Mouse (Mus musculus) midbrain, postnatal 0 days (tissue): ENCODE measurements around the gene Olfr90. TPM values are rescaled to one million over a fixed set of nuclear protein-coding genes. Genes with fewer than 3 reads are reported as not detected.

Experiments
- ATAC-seq: fragments of 200-750 bp; cut with Nextera tagmentation; 2 replicates; pipeline ENCODE4 v1.8.0; 2017; ENCODE audit warnings: moderate number of reproducible peaks, mild to moderate bottlenecking, moderate TSS enrichment, moderate library complexity; ENCODE audit not compliant: low FRiP score
- DNase-seq: peaks from one replicate; pipeline ENCODE4 v3.0.0-alpha.2; 2015; ENCODE audit warnings: low spot score
- H3K27ac ChIP-seq: fragments of 300-500 bp; sonication (generic); 2 replicates; pipeline ENCODE4 v1.5.1; 2014; ENCODE audit warnings: low read depth, mild to moderate bottlenecking, low read length, mixed read lengths
- H3K27me3 ChIP-seq: fragments of 300-500 bp; sonication (generic); 2 replicates; pipeline ENCODE4 v1.6.1; 2014; ENCODE audit warnings: low read length, control low read depth, mixed read lengths; ENCODE audit not compliant: insufficient read depth
- H3K36me3 ChIP-seq: fragments of 300-500 bp; sonication (generic); 2 replicates; pipeline ENCODE4 v1.6.1; 2014; ENCODE audit warnings: low read length, control low read depth, mixed read lengths; ENCODE audit not compliant: insufficient read depth
- H3K4me1 ChIP-seq: fragments of 300-500 bp; sonication (generic); 2 replicates; pipeline ENCODE4 v1.6.1; 2014; ENCODE audit warnings: mild to moderate bottlenecking, control low read depth, antibody characterized with exemption, low read length, mixed read lengths; ENCODE audit not compliant: insufficient read depth
- H3K4me2 ChIP-seq: fragments of 300-500 bp; sonication (generic); 2 replicates; pipeline ENCODE4 v1.6.1; 2014; ENCODE audit warnings: low read depth, mild to moderate bottlenecking, low read length, mixed read lengths; ENCODE audit not compliant: poor library complexity, severe bottlenecking
- H3K4me3 ChIP-seq: fragments of 300-500 bp; sonication (generic); 2 replicates; pipeline ENCODE4 v1.5.1; 2014; ENCODE audit warnings: low read depth, mild to moderate bottlenecking, low read length, moderate library complexity
- H3K9ac ChIP-seq: fragments of 300-500 bp; sonication (generic); replicated peaks from 2 replicates; pipeline ENCODE4 v1.6.1; 2014; ENCODE audit warnings: mild to moderate bottlenecking, low read length, moderate library complexity, mixed read lengths; ENCODE audit not compliant: poor library complexity, severe bottlenecking
- H3K9me3 ChIP-seq: fragments of 300-500 bp; sonication (generic); 2 replicates; pipeline ENCODE4 v1.6.1; 2016; ENCODE audit warnings: low read length, control low read depth
- CTCF ChIP-seq: IDR thresholded peaks from 2 replicates; pipeline ENCODE4 v1.5.1; 2016; ENCODE audit warnings: antibody characterized with exemption, mild to moderate bottlenecking
- WGBS: fragments of 180-500 bp; shearing (Covaris S2); extraction: QIAGEN DNeasy Blood & Tissue Kit; methylation state at CpG from one replicate; pipeline ENCODE4 v1.1.7; 2014; 5-methylcytosine and 5-hydroxymethylcytosine counted together
- polyA plus RNA-seq: library from polyadenylated mRNA; unstranded; fragments of >200 nt; fragmentation: Nextera tagmentation; extraction: Ambion mirVana; gene quantifications from 2 replicates; pipeline ENCODE4 v1.2.1, GENCODE M21; 2015
- total RNA-seq: library from RNA; depleted of rRNA; stranded (reverse); fragments of >200 nt; gene quantifications from 2 replicates; pipeline ENCODE4 v1.2.3, GENCODE M21; 2014

The Olfr90 gene
- total and polyA plus RNA-seq, 2 experiments from 2014 or later: not detected

GRCm38 (mm10) chr17:37078193-37078592 lies 10.1 kb downstream of the Olfr90 start:
- DNase-seq (no peak), ATAC-seq (no peak)
- WGBS: 39% methylated on average over 1 of the region's 1 CpGs
- Histone ChIP-seq H3K4me3 (no peak overlapping the region), H3K27ac (no peak overlapping the region; the same call in 1 of the 2 replicates), H3K27me3 (no peaks in the 10 kb centered on the region), H3K9ac (no peak overlapping the region), H3K36me3 (peaks cover 22% of the 10 kb centered on the region), H3K4me1 (peaks cover 5% of the 10 kb centered on the region; the same call in 1 of the 2 replicates), H3K4me2 (no peak overlapping the region), H3K9me3 (no peaks in the 10 kb centered on the region)
- no peak for TF ChIP-seq CTCF

GRCm38 (mm10) chr17:37075766-37076165 lies 12.5 kb downstream of the Olfr90 start:
- ATAC-seq (no peak), DNase-seq (no peak)
- Histone ChIP-seq H3K4me2 (no peak overlapping the region), H3K27me3 (no peaks in the 10 kb centered on the region), H3K4me3 (no peak overlapping the region), H3K4me1 (peaks cover 5% of the 10 kb centered on the region; the same call in 1 of the 2 replicates), H3K36me3 (peaks cover 39% of the 10 kb centered on the region), H3K27ac (no peak overlapping the region), H3K9ac (no peak overlapping the region), H3K9me3 (no peaks in the 10 kb centered on the region)
- WGBS: 96% methylated on average over 2 of the region's 2 CpGs
- TF ChIP-seq CTCF: no peak

- Histone ChIP-seq H3K9ac (no peak overlapping the region), H3K4me2 (no peak overlapping the region), H3K36me3 (peaks cover 45% of the 10 kb centered on the region), H3K4me1 (peaks cover 5% of the 10 kb centered on the region; the same call in 1 of the 2 replicates), H3K9me3 (no peaks in the 10 kb centered on the region), H3K27ac (no peak overlapping the region), H3K27me3 (no peaks in the 10 kb centered on the region), H3K4me3 (no peak overlapping the region)
- WGBS: 82% methylated on average over 6 of the region's 6 CpGs
- TF ChIP-seq CTCF: no peak
- DNase-seq (no peak), ATAC-seq (no peak)
Observed at GRCm38 (mm10) chr17:37075181-37075580, 13.1 kb downstream of the Olfr90 start.

GRCm38 (mm10) chr17:37072730-37073276 lies 15.5 kb downstream of the Olfr90 start:
- H3K9me3 ChIP-seq: no peaks in the 10 kb centered on the region
- no peaks in the 10 kb centered on the region for H3K27me3 ChIP-seq
- DNase-seq (no peak), ATAC-seq (no peak)
- H3K4me3 ChIP-seq: no peak overlapping the region
- peaks cover 67% of the 10 kb centered on the region for H3K36me3 ChIP-seq
- H3K9ac ChIP-seq: no peak overlapping the region
- H3K4me2 ChIP-seq: no peak overlapping the region
- no peaks in the 10 kb centered on the region for H3K4me1 ChIP-seq
- 32% methylated on average over 11 of the region's 11 CpGs for WGBS
- TF ChIP-seq CTCF: no peak
- 0 out of 2 replicates have a peak overlapping the region, but pooled peaks have one; percentile 32 for H3K27ac ChIP-seq

- Histone ChIP-seq H3K4me1 (no peaks in the 10 kb centered on the region), H3K4me3 (no peak overlapping the region), H3K9me3 (no peaks in the 10 kb centered on the region), H3K36me3 (peaks cover 73% of the 10 kb centered on the region), H3K9ac (no peak overlapping the region), H3K27me3 (no peaks in the 10 kb centered on the region), H3K27ac (no peak overlapping the region), H3K4me2 (no peak overlapping the region)
- DNase-seq (no peak), ATAC-seq (0 out of 2 replicates have a peak, but pooled peaks have one; percentile 25)
- TF ChIP-seq CTCF: no peak
- 49% methylated on average over 12 of the region's 12 CpGs for WGBS
Observed at GRCm38 (mm10) chr17:37072080-37072729, 16.1 kb downstream of the Olfr90 start.

DNA sequence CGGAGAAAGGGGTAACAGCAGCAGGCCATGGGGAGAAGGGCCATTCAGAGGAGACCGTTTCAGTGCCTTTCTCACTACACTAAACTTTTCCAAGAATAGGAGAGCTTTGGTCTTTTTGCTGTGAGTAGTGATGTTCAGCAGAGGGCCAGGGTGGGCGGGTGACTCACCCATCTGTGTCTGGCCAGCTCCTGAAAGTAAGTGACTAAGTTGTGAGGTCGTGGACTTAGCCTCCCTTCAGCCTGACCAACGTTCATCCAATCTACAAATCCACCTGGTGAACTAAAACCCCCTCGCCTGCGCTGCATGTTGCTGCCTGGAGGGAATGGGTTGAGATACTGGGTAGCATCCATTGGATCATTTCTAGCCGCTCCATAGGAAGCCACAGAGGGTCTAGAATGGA lies 18.2 kb downstream of the Olfr90 start:
- Histone ChIP-seq H3K4me1 (no peaks in the 10 kb centered on the region), H3K4me2 (no peak overlapping the region), H3K27ac (no peak overlapping the region), H3K4me3 (no peak overlapping the region), H3K9ac (no peak overlapping the region), H3K36me3 (peaks cover 75% of the 10 kb centered on the region), H3K9me3 (no peaks in the 10 kb centered on the region), H3K27me3 (no peaks in the 10 kb centered on the region)
- no peak for TF ChIP-seq CTCF
- 87% methylated on average over 8 of the region's 8 CpGs for WGBS
- DNase-seq (no peak), ATAC-seq (no peak)
